Mouse (Mus musculus): ENCODE measurements around the gene Asb6. TPM values are rescaled to one million over a fixed set of nuclear protein-coding genes. Genes with fewer than 3 reads are reported as not detected.

The Asb6 gene
- polyA plus RNA-seq (2014; fragmentation: Illumina TruSeq; extraction: RNeasy Lipid Tissue Mini Kit (QIAGEN cat#74804); ENCODE audit: insufficient read depth, low read depth, low replicate concordance) = 13.0 TPM

GRCm38 (mm10) chr2:30830283-30830795, at the start of gene Asb6:
Asb6 (minus strand) TSS chr2:30830333.

GRCm38 (mm10) chr2:30834373-30835022, 4.4 kb upstream of the Asb6 start, which contains the start of gene Prrx2:
Prrx2 (plus strand) TSS chr2:30834972.

GRCm38 (mm10) chr2:30807648-30808295, 22.4 kb downstream of the Asb6 start, which contains the start of gene Ntmt1:
Ntmt1 (plus strand) TSS chr2:30807826.

GRCm38 (mm10) chr2:30803604-30804003, 26.5 kb downstream of the Asb6 start, which contains the start of gene 1700001O22Rik:
1700001O22Rik (minus strand) TSS chr2:30803661.

Other genes with a start within 250 kb of the Asb6 start
- gene Cstad, start 235.3 kb downstream of the Asb6 start, polyA plus RNA-seq (2014; fragmentation: Illumina TruSeq; extraction: RNeasy Lipid Tissue Mini Kit (QIAGEN cat#74804); ENCODE audit: insufficient read depth, low read depth, low replicate concordance) = 0.85 TPM
- 0.46 TPM for gene 1700001O22Rik, start 26.7 kb downstream of the Asb6 start, polyA plus RNA-seq (2014; fragmentation: Illumina TruSeq; extraction: RNeasy Lipid Tissue Mini Kit (QIAGEN cat#74804); ENCODE audit: insufficient read depth, low read depth, low replicate concordance)
- gene Ntmt1, start 22.5 kb downstream of the Asb6 start, polyA plus RNA-seq (2014; fragmentation: Illumina TruSeq; extraction: RNeasy Lipid Tissue Mini Kit (QIAGEN cat#74804); ENCODE audit: insufficient read depth, low read depth, low replicate concordance) = 19.5 TPM
- 3.1 TPM for gene Prrx2, start 4.6 kb upstream of the Asb6 start, polyA plus RNA-seq (2014; fragmentation: Illumina TruSeq; extraction: RNeasy Lipid Tissue Mini Kit (QIAGEN cat#74804); ENCODE audit: insufficient read depth, low read depth, low replicate concordance)
- 17.8 TPM for gene Ptges, start 99.5 kb upstream of the Asb6 start, polyA plus RNA-seq (2014; fragmentation: Illumina TruSeq; extraction: RNeasy Lipid Tissue Mini Kit (QIAGEN cat#74804); ENCODE audit: insufficient read depth, low read depth, low replicate concordance)
- 22.8 TPM for gene Tor1b, start 122.6 kb upstream of the Asb6 start, polyA plus RNA-seq (2014; fragmentation: Illumina TruSeq; extraction: RNeasy Lipid Tissue Mini Kit (QIAGEN cat#74804); ENCODE audit: insufficient read depth, low read depth, low replicate concordance)
- 31.3 TPM for gene Tor1a, start 137.6 kb upstream of the Asb6 start, polyA plus RNA-seq (2014; fragmentation: Illumina TruSeq; extraction: RNeasy Lipid Tissue Mini Kit (QIAGEN cat#74804); ENCODE audit: insufficient read depth, low read depth, low replicate concordance)
- 42.1 TPM for gene BC005624, start 151.9 kb upstream of the Asb6 start, polyA plus RNA-seq (2014; fragmentation: Illumina TruSeq; extraction: RNeasy Lipid Tissue Mini Kit (QIAGEN cat#74804); ENCODE audit: insufficient read depth, low read depth, low replicate concordance)
- gene Usp20, start 151.9 kb upstream of the Asb6 start, polyA plus RNA-seq (2014; fragmentation: Illumina TruSeq; extraction: RNeasy Lipid Tissue Mini Kit (QIAGEN cat#74804); ENCODE audit: insufficient read depth, low read depth, low replicate concordance) = 5.3 TPM